Mouse (Mus musculus) adrenal gland (tissue): ENCODE measurements at regions not wholly inside any gene's neighbourhood (a gene's known extent, or its start where the extent isn't known, plus 50 kb on each side); places are given as distances from the start of the nearest gene placed in this dataset.

Source experiments
- intact Hi-C: fragments of 180-260 bp; cut with DNase I; formaldehyde crosslinking; loops from one replicate; pipeline ENCODE4 v1.15.1; 2025

DNA sequence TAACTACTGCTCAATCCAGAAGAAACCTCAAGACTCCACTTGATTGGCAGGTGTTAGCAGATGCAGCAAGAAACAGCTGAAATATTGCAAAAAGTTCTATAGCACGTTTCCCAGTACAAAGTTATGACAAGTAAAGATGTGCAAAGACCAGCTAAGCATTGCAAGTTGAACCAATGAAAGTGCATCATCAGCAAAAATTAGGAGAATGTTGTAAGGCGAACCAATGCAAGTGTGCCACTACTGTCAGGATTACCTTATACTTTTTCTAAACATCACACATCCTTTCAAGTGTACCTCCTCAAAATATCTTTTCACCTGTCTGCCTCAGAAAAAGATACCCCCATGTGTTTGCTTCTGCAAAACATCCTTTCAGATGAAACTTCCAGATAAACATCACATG, 244.7 kb downstream of the Slco6d1 start:
- intact Hi-C loops = loop anchor here (10.0 kb wide), 1 partner anchor 299 kb away; no protein-coding TSS in a partner anchor

DNA sequence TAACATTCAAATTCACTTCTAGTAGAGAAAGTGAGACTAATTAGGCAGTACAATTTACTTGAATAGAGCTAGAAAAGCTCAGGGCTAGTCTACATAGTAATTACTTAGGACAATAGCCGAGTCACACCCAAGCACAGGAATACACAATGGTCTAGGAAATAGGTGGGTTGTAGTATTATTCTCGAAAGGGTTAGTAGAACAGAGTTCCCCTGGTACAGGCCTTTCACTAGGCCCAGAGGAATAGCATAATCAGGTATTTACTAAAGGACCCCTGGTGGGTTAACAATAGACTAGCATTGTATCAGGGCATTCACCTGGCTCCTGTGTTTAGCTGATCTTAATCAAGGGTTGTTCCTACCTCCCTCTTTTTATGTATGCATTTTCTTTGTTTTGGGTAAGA, 246.5 kb downstream of the Slco6d1 start:
- intact Hi-C loops = loop anchor here (10.0 kb wide), 1 partner anchor 297 kb away; no protein-coding TSS in a partner anchor

DNA sequence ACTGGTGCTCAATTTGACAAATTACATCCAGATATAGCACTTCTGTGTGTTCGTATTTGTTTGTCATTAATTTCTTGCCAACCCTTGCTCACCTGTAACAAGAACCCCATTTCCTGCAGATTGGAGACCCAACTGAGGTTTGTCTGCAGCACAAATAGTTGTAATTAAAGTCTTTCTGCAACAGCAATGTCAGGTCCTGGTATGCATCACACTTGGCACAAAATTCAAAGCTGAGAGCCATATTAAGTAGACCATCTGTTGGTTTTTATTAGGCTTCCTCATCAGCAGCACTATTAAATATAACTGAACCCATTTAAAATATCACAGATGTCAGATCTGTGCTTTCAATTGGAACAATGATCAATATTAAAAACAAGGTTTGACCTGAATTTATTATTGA, 247.0 kb downstream of the Slco6d1 start:
- intact Hi-C loops = loop anchor here (10.0 kb wide), 1 partner anchor 297 kb away; no protein-coding TSS in a partner anchor

DNA sequence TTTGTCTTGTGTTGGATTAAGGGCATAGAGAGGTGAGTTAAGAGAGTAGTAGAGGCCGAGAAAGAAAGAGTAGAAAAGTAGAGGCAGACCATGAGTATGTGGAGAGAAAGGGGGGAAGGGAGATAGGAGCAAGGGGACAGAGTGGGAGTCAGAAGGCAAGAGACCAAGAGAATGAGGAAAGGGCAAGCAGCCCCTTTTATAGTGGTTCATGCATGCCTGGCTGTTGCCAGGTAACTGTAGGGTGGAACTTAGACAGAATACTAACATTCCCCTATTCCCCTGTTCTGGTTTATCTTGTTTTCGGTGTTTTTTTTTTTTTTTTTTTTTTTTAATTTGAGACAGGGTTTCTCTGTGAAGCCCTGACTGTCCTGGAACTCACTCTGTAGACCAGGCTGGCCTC, 247.7 kb downstream of the Slco6d1 start:
- intact Hi-C loops = loop anchor here (10.0 kb wide), 1 partner anchor 296 kb away; no protein-coding TSS in a partner anchor

DNA sequence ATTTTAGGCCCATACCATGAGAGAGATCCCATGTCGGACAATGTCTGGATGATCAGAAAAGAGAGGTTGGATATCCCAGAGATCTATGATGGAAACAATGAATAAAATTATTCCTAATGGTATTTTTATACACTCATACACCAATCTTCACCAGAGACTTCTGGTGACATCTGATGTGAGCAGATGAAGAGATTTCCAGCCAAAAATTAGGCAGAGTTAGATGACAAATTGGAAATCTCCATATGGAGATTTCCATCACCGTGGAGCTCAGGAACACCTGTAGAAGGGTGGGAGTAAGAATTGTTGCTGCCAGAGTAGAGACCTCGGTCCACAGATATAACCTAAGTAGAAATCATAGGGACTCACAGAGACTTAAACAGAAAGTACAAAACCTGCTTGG, 257.8 kb downstream of the Slco6d1 start:
- intact Hi-C loops = no loop called here

DNA sequence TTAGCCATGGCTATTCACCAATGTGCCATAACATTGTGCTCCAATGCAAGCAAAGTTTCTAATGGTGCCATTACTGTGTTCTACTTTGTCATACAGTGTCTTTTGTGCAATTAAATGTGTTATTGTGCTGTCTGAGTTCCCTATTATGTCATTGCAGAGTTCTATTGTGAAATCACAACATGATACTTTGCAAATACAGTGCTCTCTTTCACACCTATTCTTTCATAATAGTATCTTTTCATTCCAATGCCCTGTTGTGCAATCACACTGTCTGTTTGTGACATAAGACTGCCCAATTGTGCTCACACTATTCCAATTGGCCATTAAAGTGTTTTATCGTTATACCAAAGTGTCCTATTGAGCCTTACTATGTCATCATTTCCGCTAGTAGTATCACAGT, 292.9 kb downstream of the Slco6d1 start:
- intact Hi-C loops = no loop called here

DNA sequence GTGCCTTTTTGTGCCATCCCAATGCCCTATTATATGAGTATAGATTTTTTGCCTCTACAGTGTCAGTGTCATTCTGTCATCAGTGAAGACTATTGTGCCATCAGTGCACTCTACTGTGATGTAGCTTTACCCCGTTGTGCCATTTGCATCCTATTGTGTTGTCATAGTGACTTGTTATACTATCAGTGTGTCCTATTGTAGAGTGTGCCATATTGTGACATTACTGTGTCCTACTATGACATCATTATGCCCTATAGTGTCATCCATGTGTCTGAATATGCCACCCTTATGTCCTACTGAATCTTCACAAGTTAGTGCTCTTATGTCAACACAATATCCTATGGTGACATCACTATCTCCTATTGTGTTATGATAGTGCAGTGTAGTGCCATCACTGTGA, 293.4 kb downstream of the Slco6d1 start:
- intact Hi-C loops = no loop called here

DNA sequence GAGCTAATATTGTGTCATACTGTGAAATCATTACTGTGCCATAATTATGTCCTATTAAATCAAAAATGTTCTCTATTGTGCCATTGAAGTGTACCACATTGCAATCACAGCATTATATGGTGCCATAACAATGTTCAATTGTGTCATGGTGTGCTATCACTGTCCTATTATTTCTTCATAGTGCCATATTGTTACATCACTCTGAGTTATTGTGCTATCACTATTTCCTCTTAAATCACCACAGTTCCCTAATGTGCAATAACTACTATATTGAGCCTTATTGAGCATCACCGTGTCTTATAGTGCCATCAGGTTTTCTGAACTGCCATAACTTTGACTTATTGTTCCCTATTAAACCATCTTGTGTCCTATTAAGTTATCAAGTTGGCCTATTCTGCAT, 299.7 kb downstream of the Slco6d1 start:
- intact Hi-C loops = no loop called here

DNA sequence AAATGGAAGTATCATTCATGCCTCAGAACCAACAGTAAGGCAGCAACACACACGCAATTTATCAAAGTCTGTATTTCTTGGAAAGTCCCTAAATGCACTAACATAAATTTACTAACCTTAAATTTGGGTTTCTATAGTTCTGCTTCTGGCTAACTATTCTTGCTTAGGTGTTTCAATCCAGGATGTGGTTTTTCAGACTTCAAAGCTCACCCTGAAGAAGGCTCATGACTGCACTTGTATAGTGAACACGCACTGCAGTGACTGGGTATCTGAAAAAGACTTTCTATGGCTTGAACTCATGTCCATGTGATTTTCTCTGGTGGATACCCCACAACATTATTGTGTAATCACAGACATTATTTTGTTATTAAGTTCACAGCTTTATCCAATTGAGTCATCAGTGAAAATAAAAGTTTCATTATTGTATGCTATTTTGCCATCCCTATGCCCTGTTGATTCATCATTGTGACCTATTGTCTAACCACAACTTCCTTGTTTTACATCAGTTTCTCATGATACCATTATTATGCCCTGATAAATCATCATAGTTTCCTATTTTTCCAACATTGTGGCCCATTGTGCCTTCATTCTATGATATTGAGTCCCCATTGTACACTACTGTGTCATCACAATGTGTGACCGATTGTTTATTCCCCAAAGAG, 306.6 kb downstream of the Slco6d1 start:
- intact Hi-C loops = no loop called here

DNA sequence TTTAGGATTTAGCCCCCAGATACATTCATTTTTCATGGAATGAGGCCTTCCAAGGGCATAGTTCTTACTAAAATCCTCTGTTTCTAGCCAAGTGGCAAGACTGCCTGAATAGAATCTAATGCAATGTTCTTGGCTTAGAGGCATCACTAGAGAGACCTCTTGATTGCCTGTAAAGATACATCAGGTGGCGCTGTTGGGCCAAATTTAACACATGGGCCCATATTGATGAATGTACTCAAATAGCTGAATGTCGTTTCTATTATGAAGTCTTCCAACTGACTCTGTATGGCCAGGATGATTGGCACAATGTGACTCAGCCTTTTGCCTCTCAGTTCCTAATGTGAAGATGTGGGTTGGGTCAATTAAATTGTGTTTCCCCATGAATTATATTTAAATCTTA, 328.0 kb downstream of the Slco6d1 start:
- intact Hi-C loops = no loop called here

DNA sequence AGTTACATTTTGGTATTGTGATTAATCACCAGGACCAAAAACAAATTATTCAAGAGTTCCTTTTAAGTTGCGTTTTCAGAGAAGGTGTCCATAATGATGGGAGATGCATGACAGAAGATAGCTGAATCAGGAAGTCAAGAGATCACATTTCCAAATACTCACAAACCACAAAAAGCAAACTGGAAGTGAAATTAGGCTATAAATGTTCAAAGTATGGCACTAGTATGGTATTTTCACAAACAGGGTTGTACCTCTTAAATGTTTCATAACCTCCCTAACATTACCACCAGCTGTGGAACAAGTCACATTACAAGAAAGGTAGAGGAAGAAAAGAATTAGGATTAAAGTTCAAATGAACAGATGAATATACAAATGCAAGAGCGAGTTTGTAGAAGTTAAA, 367.6 kb downstream of the Slco6d1 start:
- intact Hi-C loops = no loop called here

DNA sequence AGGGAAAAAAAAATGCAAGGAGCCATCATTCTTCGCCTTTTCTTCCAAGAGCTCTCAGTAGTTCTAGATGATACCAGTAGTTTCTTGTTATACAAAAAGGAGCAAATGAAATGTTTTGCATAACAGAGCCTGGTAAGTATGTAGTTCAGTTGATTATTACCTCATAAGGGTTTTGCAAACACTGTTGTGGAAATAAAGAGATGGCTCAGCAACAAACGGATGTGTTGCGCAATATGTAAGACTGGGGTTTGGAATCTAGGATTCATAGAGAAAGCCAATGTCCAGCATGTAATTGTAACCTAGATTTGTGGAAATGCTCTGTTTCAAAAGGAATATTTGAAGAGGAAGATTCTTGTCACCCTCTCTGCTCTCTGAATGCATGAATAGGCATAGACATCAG, 372.4 kb downstream of the Slco6d1 start:
- intact Hi-C loops = no loop called here

DNA sequence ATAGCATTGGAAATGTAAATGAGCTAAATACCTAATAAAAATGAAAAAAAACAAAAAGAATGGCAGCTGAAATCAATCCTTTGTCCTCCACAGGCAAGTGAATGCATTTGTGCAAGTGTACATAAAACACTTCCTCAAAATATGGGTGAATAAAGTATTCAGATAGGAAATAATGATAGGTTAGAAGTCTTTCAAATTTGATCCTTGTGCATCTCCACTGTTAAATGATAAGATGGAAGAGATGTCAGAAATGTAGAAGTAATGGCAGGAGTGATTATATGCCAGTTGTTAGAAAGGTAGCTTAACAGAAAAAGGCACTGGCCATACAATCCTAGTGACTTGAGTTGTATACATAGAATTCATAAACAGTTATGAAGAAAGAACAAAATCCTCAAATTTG, 391.6 kb downstream of the Slco6d1 start:
- intact Hi-C loops = no loop called here

DNA sequence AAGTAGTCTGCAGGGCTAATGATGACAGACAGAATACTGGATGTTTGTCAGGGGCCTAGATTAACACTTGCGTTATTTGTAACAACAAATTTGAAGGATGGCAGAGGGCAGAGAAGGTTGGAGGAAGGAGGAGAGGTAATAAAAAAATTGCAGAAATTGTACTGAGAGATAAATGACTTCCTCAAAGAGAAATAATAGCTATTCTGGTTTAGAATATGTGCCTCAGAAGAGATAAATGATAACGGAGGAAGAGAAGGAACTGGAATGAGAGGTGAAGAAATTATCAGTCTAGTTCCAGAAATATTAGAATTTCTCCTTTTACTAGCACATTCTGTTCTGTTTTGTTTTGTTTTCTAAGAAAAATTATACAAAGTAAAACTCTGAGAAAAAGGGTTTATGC, 393.1 kb downstream of the Slco6d1 start:
- intact Hi-C loops = no loop called here

DNA sequence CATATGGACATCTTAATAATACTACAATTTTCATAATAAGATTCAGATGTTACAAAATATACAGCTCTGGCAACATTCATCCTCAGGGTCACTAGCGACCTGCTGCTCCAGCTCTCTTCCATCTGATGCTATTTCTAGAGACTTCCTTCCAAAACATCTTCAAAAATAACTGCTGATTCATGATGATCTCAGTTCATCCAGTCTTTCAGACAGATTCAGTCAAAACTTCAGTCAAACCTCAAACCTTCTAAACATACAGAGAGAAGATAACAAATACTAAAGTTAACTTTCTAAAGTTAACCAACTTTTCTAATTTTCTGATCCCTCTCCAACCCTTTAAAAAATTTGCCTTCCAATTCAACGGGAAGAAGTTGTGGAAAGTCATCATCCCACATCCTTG, 397.2 kb downstream of the Slco6d1 start:
- intact Hi-C loops = no loop called here

DNA sequence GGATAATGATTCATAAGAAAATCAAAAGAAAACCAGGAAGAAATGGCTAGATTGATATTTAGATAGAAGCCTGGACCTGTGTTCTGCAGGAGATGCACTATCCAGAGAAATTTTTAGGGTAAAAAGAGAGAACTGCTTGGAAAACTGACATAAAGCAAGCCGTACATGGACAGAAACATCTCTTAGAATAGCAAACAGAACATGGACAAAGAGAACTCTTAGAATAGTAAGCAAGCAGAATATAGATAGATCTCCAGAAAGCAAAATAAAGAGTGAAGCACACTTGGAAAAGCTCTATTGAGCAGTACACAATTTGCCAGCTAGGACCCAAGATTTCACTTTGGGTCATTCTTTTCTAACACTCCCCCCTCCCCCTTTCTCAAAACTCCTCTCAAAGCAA, 439.3 kb downstream of the Slco6d1 start:
- intact Hi-C loops = no loop called here

DNA sequence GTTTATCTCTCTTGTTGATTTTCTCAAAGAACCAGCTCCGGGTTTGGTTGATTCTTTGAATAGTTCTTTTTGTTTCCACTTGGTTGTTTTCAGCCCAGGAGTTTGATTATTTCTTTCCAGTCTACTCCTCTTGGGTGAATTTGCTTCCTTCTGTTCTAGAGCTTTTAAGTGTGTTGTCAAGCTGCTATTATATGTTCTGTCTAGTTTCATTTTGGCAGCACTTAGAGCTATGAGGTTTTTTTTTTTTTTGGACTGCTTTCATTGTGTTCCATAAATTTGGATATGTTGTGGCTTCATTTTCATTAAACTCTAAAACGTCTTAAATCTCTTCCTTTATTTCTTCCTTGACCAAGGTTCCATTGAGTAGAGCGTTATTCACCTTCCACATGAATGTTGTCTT, 485.3 kb downstream of the Slco6d1 start:
- intact Hi-C loops = no loop called here

DNA sequence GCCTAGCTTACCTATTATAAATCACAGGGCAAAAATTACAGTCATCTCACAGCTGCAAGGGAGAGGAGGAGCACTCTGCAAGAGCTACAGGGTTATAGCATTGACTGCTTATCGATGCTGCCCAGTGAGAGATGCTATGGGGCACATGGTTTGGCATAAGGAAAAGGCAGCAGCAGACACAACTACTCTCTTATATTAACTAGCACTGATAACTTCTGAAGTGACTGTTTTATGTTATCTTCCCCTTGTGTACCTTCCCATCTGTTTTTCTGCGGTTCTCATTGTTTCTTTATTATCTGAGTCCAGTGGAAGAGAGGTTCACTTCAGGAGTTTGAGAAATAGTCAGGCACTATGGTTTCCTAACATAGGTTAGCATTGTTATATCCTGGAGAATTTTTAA, 502.1 kb downstream of the Slco6d1 start:
- intact Hi-C loops = no loop called here

DNA sequence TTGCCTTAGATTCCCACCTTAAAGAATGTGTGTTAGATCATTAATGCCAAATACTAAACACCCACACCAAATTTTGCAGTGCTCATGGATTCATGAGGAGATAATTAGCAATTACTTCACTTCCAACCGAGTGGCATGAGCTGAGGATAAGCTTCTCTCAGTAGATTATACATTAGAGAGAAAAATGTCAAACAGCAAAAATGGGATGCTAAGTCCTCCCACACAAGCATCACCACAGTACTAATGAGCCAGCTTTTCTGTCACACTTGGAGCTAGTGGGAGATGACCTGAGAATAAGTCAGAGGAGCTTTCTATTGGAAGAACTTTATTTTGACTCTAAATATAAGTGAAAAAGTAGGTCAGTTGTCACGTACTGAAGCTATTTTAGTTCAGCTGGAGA, 504.0 kb downstream of the Slco6d1 start:
- intact Hi-C loops = no loop called here

DNA sequence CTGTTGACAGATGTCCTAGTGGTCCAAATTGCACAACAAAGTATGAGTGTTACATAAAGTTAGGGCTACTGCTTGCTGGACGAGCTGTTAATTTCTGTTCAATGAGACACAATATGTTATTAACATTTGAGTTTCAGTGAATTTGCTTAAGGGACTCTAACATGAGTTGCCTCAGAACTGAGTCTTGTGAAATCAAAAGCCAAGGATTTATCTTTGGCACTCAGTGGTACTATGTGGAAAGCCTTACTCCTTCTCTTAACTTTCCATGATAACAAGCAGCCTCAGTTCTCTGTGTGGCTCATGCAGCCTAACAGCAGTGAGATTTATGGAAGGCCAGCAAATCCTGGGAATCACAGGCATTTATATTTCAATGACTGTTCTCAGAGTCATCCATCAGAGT, 510.0 kb downstream of the Slco6d1 start:
- intact Hi-C loops = no loop called here

DNA sequence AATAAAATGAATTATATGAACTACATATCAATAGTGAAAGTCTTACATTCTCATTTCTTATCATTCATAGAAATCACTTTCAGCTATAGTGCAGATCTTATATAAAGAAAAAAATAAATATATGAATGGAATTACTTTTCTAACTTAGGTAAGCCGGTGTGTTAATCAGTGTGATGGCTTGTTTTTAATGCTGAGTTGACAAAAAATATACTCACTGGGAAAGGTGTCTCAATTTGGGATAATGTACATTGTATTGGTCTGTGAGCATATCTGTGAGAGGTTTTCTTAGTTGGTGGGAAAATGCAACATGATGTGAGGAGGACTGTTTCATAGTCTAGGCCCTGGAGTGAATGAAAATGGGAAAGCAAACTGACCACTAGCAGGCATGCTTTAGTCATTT, 511.3 kb downstream of the Slco6d1 start:
- intact Hi-C loops = no loop called here

DNA sequence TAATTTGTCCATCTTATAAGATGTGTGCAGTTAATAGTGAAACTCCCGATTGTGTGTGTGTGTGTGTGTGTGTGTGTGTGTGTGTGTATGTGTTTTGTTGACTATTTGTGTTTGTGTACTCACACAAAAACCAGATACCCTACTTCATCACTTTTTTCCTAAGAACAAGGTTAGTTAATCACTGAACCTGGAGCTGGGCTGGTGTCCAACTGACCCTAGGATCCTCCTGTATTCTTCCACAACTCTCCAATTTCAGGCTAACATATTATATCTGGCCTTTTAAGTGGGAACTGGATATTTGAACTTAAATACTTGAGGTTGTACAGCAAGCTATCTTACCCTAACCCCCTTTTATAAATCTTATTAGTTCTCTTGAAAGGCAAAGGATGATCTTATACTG, 556.8 kb downstream of the Slco6d1 start:
- intact Hi-C loops = no loop called here
